Mouse (Mus musculus) liver, embryonic 14.5 days (tissue): ENCODE data around the gene Fem1b.

Experiments used
- CTCF ChIP-seq: IDR thresholded peaks from 2 replicates; pipeline ENCODE4 v1.5.1; 2016; ENCODE audit warnings: antibody characterized with exemption, low read depth, control low read depth
- EP300 ChIP-seq: IDR thresholded peaks from 2 replicates; pipeline ENCODE4 v1.6.1; 2016; ENCODE audit warnings: antibody characterized with exemption, low read depth

DNA sequence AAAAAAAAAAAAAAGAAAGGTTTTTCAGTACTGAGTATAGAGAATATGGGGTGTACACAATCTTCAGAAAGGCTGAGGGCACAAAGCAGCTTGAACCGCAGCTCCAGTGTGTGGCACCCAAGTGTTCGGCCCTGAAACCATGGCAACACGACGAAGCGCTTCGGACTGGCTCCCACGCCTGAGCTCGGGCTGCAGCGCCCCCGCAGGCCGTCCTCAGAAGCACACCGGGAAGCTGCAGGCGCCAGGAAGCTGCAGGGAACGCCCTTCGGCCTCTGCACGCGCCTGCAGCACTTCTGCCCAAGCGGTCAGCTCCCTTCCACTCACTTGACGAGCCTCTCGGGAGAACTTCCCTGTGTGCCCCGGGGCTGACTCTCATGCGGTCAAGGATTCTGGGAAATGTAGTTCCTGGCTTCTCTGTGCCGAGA lies 16.9 kb upstream of the Fem1b start:
- peak; percentile 99 for TF ChIP-seq CTCF
- TF ChIP-seq EP300, result no peak
